Mouse (Mus musculus) spleen, postnatal 36 days (tissue): ENCODE measurements at regions not wholly inside any gene's neighbourhood (a gene's known extent, or its start where the extent isn't known, plus 50 kb on each side); places are given as distances from the start of the nearest gene placed in this dataset.

Source experiments
- DNase-seq, 2 experiments: peaks; one replicate each; pipeline ENCODE4 v3.0.0; 2022; ENCODE audit warnings: low spot score in 2 of 2, mixed read lengths in 1 of 2

- DNase-seq, result no peak
Observed at GRCm38 (mm10) chr10:126734661-126735060, 166.5 kb downstream of the Atp23 start.

- DNase-seq, result no peak
Observed at GRCm38 (mm10) chr10:126727840-126728239, 173.3 kb downstream of the Atp23 start.

- DNase-seq, result no peak
Observed at GRCm38 (mm10) chr10:126717961-126718360, 183.2 kb downstream of the Atp23 start.

DNA sequence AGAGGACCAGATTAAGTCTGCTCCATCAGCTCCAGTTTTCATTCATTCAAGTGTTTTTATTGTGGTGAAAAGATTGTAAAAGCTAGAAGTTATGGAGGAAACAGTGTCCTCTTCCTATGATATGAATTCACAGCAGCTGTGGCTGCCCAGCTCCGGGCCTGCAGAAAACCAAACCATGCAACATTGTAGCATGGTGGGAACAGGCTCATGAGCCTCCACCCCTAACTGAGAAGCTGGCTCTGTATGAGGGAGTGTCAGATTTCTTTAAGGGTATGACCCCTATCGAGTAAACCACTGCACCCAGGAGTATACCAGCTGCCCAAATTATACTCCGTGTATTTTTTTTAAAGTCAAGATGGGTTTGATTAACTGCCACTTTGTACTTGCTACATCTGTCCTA is 189.4 kb downstream of the Atp23 start:
- no peak for DNase-seq

- DNase-seq, result no peak
Observed at GRCm38 (mm10) chr10:126709219-126709917, 191.8 kb downstream of the Atp23 start.

DNA sequence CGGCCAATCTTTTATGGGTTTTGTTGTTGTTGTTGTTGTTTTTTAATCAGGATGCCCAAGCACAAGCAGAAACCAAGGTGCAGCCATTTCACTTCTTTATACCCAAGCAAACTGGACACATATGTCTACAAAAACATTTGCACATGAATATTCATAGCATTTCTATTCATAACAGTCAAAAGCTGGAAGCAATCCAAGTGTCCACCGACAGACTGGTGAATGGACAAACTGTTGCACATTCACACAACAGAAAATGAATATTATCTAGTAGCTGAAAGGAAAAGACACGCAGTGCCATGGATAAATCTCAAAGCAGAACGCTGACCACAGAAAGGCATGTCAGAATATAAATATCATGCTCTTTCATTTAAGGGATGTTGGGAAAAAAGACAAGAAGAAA is 192.4 kb downstream of the Atp23 start:
- DNase-seq, result no peak

- no peak for DNase-seq
Observed at GRCm38 (mm10) chr10:126708215-126708614, 192.9 kb downstream of the Atp23 start.

DNA sequence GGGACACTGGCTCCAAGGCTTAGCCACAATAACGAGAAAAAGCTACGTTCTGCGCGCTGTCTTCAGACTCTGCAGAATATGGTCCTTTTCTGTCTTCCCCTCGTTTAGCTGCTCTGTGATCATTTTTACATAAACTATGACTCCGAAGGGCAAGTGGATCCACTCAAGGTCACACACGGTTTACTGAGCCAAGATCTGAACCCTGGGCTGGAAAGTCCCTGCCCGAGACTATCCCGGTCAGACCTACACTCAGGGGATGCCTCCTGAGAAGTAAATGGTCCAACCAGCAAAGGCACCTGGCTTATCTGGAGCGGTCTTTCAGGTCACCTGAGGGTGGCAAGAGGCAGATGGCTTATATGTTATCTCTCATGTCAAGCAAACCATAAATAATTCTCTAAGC is 204.1 kb downstream of the Atp23 start:
- no peak for DNase-seq

GRCm38 (mm10) chr10:126690914-126691673 is 210.1 kb downstream of the Atp23 start:
- no peak for DNase-seq

DNA sequence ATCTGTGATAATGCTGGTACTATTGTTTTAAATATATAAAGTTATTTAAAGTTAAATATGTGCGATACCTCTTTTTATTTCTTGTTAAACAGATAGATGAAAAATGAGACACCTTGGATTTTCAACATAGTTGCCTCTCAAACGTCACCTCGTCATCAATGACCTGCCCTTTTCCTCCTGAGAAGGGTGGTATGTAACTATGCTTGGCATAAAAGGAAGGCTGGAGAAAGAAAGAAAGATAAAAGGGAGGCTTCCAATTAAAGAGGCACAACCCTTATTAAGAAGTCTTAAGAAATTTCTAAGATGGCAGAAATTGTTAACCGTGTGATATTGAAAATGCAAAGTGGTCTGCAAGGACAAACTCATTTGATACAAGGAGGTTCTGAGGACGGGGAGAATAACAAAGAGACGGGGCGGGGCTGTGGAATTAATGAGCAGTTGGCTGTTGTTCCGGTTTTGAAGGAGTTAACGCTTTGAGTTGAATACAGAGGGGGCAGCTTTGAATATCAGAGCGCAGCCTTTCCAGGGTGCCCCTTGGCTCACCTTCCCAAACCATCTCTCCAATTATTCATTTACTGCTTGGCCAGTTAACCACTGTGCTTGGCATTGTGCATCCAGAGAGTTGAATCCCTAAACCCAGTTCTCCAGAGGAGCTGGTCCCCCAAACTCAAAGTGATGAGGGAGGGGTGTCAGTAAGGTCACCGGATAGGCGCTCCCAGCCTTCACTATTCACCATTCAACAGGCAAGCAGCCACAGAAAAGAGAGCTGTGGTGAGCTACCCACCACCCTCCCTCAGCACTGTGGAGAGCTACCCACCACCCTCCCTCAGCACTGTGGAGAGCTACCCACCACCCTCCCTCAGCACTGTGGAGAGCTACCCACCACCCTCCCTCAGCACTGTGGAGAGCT is 220.6 kb downstream of the Atp23 start:
- no peak for DNase-seq

- DNase-seq, result no peak
Observed at GRCm38 (mm10) chr10:126679224-126680120, 221.7 kb downstream of the Atp23 start.

DNA sequence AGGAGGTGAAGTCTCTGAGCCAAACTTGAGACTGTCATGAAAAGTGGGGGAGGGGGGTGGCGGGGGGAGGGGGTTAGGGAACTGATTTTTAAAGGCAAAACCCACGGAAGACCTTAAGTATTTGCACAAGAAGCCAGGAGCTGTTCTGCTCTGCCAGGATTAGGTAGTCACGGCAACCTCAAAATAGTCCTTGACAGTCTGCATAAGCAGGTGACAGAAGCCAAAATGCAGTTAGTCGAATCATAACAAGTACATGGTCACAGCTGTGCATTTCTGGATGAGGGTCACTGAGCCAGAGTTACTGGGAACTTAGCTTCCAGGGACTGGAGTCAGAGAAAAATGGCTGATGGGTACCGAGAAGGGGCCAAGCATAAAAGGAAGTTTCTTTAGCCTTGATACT is 227.7 kb downstream of the Atp23 start:
- no peak for DNase-seq

DNA sequence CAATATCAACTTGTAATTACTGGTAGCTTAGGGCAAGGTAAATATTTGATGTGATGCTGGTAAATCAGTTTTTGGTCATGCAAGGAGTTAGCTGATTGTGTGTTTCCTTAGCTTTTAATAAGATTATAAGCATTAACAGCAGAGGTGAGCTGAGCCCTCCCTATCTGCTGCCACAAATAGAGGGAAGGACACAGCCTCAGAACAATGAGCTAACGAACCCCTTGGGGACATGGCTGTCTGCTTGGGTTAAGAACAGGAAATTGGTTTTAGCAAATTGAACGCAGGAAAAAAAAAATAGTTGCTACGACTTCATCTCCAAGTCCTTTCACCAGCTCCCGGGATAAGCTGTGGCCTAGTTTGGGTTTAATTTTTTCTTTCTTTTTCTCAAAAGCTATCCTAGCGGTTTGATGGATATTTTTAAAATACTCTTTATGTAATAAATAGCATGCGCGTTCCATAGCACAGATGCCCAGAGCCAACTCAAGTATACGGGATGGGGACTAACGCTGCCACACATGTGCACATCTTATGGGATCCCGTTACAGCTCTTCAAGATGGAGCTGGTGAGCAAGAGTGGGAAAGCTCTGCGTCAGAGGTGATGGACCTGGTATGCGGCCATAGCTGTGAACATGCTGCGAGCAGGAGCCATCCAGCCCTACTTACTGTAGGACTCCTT is 236.6 kb downstream of the Atp23 start:
- no peak for DNase-seq

DNA sequence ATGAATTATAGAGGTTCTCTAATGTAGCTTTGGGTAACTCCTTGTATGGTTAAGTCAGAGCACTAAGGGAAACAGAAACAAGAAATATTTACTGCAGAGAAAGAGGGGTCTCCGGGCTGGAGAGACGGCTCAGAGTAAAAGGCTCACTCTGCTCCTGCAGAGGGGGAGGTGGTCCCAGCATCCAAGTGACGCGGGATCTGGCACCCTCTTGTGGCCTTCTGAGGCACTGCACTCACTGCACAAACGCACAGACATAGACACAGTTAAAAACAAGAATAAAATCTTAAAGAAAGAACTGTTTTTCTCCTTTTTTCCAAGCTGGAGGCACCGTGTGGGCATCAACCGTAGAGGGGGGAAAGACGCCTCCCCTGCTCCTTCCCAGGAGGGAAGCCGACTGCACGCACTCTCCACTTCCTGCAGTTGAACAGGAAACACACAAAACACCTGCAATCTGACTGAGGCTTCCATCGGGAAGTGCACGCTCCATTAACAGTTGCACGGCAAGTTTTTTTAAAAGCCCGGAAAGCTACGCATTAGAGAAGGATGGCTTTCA is 237.6 kb downstream of the Atp23 start:
- no peak for DNase-seq

DNA sequence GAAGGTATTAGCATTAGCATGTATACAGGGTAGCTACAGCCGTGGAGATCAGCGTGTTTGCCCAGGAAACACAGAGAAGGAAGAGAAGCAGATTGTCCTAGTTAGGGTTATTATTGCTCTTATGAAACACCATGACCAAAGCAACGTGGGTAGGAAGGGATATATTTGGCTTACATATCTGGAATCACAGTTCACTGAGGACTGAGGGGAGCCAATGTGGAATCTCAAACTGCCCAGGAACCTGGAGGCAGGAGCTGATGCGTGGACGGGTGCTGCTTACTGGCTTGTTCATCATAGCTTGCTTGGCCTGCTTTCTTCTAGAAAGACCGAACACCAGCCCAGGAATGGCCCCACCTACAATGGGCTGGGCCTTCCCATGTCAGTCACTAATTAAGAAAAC is 238.4 kb downstream of the Atp23 start:
- DNase-seq, result no peak

- no peak for DNase-seq
Observed at GRCm38 (mm10) chr10:126661095-126661615, 240.0 kb downstream of the Atp23 start.

GRCm38 (mm10) chr10:126660024-126660423 is 241.1 kb downstream of the Atp23 start:
- no peak for DNase-seq

GRCm38 (mm10) chr10:126652693-126653092 is 248.5 kb downstream of the Atp23 start:
- no peak for DNase-seq

DNA sequence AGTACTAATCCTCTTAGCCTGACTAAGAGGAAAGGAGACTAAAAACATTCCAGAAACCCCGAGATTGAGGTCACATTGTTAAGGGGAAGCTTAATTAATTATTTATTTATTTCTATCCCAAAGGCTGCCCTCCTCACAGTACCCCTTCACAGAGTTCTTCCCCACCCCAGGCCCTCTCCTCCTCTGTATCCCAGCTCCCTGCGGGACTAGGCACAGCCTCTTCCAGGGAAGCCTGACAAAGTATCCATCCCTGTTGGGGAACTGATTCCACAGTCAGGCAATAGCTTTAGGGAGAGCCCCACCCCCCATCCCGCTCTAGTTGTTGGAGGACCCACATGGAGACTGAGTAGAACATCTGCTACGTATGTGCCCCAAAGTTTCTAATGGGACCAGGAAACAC is 254.6 kb downstream of the Atp23 start:
- no peak for DNase-seq

- no peak for DNase-seq
Observed at GRCm38 (mm10) chr10:126641792-126642289, 259.3 kb downstream of the Atp23 start.
